Mouse (Mus musculus) hematopoietic stem cell, adult 5-6 weeks (primary cell): ENCODE results near the gene Syn1. TPM values are rescaled to one million over a fixed set of nuclear protein-coding genes. Genes with fewer than 3 reads are reported as not detected.

Experiments used
- ATAC-seq, 2 experiments: fragments of 125-278 bp in 1 of 2; replicated peaks in 1 of 2; 2 replicates each; pipeline ENCODE4 v1.8.0; 2016 to 2017; ENCODE audit warnings: inconsistent platforms in 2 of 2, mild to moderate bottlenecking in 2 of 2, moderate number of reproducible peaks in 2 of 2, low read depth in 1 of 2, moderate TSS enrichment in 1 of 2; ENCODE audit not compliant: low FRiP score in 2 of 2, poor library complexity in 2 of 2, severe bottlenecking in 2 of 2, insufficient read depth in 1 of 2, low TSS enrichment in 1 of 2
- total RNA-seq: library from RNA; stranded (forward); fragments of 172-1452, 232-1000 nt; gene quantifications from 2 replicates; pipeline ENCODE4 v1.2.3, GENCODE M21; 2017

The Syn1 gene
- total RNA-seq: not detected in 2 replicates

DNA sequence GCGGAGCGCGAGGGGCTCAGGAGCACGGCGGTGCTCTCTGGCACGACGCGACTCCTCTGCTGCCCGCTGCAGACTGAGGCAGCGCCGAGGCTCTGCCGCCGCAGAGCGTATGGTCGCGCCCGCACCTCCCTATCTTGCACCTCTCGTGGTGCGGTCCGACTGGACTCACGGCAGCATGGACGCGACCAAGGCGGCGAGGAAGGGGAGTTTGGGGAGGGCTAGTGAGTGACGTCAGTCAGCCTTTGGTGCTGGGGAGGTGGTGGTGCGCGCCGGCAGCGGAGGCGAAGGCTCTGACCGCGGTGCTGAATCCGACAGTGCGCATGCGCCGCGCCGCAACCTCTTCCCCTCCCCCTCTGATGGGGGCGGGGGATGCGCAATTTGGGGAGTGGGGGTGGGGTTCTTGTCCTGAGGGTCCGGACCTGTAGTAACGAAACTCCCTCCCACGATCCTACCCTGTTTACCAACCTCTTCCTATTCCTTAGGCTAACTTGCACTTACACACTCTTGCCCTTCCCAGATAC lies at the start of gene Syn1:
TSS of gene Syn1 (minus strand) at position 161 of the 521 bp plus-strand sequence.
- peak; percentile 89 to 99 for ATAC-seq

DNA sequence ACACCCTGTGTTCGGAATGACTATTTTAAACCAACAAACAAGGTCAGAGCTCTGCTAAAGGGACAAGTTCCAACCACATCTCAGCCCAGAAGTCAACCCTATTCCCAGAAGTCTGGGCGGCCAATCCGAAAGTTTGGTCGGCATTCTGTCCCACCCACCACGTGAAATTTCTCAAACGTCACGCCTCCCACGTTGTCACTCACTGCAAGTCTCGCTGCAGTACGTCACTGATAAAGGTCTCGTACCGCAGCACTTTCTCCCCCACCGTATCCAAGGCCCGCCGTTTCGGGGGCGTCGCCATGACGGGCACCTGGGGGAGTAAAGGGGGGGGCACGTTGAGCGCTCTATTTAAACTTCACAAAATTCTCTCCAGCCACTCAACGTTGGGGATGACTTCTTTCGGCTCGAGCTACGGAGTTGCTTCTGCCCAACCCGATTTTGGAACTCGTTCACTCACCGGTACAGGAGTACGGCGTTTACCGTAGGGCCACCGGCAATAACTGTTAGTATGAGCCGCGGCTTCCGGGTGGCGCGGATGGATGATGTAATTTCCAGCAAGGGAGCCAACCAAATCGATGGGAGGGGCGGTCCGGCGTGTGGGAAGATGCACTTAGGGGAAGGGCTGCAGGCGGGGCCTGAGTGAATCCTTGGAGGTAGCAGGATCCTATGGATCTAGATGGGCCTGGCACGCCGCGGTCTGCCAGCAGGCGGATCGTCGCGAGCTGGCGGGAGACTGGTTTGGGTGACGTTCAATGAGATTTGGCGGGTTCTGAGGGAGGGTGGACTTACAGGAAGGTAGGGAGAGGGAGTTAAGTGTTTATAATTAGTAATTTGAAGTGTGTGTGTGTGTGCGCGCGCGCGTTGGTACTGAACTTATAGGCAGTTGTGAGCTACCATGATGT lies 40.9 kb upstream of the Syn1 start, which contains the start of gene Uxt:
TSS of gene Uxt (minus strand) at position 541 of the 902 bp plus-strand sequence.
- ATAC-seq: peak; percentile 98

DNA sequence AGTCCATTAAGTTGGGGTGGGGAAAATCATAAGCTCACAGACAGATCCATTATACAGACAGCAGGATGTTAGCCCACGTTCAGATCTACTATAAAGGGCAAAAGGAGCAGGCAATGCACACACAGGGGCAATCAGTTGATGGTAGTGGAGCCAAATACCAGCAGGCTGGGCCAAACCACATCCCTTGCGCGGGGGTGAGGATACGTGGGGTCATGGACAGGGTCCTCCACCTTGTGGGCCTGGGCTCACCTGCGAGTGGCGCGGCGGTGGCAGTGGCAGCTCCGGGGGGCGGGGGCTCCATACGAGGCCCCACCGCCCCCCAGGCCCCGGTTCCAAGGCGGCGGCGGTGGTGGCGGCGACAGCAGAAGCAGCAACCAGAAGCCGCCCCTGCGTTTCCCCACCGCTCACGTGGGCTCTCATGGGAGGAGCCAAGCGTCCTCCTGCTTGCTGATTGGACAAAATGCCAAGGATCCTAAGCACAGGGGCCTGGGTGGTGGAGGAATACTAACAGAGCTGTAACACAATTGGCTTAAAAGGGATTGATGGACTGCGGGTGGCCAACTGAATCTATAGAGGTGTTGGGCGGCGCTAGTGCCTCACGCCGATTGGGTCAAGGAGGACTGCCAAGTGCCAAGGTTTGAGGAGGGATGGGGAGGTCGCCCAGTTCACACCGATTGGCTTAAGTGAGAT lies 29.5 kb upstream of the Syn1 start, which contains the start of gene Elk1:
TSS of gene Elk1 (minus strand) at position 418 of the 690 bp plus-strand sequence.
- ATAC-seq: peak; percentile 99

DNA sequence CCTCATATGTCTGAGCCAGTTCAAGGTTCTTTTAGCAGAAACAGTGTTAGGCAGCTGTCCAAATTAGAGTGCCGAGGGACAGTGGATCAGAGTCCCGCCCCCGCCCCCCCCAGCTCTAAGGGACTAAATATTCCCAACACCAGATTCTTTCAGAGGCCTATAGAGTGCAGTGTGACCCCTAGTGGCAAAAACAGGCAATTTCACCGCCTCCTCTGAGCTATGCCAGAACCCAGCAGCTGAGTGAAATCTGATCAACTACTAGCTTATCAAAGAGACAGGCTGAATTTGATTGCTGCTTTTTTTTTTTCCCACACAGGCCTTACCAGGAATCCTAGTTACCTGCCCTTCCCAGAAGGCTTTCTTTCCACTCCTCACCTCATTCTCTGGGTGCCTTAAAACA lies 25.3 kb upstream of the Syn1 start:
- no peak for ATAC-seq

DNA sequence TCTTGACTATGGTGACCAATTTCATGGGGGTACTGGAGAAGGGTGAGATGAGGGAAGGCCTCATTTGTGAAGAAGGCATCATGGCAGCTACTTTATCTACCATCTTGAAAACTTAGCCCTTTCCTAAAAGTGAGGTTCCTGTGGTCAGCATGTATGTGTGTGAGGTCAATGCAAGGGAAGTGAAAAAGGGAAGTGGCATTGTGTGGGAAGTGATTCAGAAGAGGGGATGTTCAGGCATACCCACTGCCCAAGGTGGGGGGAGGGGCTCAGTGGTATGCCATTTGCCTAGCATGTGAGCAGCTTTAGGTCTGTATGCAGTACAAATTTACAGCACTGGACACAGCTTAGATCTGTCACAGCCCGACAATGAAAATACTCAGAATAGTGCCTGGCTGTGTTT lies 11.2 kb upstream of the Syn1 start:
- ATAC-seq: peak; percentile 71 to 85

DNA sequence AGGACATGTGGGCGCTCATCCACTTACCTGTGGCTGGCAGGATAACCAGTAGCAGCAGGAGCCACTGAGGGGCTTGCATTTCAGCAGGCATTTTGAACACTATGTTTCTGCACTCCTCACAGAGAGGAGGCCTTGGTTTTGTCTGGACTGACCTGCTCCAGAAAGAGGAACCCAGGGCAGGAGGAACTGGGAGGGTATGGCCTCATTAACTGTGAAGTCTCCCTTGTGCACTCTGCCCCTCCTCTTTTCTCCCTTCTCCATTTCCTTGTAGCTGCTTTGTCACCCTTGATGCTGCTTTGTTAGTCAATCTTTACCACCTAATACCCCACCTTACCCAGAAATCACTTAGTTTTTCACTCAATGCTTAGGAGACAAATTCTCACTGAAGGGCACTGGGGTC lies 10.6 kb upstream of the Syn1 start, which contains the start of gene Cfp:
TSS of gene Cfp (minus strand) at position 192 of the 400 bp plus-strand sequence.
- peak; percentile 81 to 87 for ATAC-seq

DNA sequence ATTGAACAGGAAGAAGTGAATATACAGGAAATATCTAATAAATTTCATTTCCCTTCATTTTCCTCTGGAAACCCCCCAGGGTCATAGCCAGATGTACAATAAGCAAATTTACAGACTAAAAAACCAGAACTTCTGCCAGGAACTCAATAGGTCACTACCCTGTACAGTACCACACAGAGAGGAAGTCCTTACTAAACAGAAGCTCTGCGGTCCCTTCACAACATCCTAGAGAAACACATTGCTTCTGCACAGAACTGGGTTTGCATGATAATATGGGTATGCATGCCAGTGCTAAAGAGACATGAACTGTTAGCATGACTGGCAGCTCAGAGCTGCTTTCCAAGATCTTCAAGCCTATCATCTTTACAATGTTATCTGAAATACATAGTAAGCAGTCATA lies 9.1 kb upstream of the Syn1 start:
- peak; percentile 50 to 59 for ATAC-seq

DNA sequence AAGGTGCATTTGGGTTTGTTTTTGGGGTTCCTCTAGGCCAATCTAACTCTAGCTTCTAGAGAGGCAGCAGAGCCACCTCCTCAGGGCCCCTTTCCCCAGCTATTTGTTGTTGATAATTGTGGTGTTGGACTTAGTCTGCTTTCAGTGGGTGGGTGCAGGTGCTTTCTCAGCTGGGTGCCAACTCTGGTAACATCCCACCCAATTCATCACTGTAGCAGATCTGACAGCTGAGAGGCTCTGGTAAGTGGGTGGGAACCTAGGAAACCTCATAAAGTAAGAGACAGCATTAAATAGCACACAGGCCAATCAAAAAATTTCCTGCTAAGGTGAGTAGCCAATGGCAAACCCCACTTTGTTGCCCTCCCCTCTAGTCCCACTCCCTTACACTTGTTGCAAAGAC lies 4.2 kb upstream of the Syn1 start:
- ATAC-seq: no peak

DNA sequence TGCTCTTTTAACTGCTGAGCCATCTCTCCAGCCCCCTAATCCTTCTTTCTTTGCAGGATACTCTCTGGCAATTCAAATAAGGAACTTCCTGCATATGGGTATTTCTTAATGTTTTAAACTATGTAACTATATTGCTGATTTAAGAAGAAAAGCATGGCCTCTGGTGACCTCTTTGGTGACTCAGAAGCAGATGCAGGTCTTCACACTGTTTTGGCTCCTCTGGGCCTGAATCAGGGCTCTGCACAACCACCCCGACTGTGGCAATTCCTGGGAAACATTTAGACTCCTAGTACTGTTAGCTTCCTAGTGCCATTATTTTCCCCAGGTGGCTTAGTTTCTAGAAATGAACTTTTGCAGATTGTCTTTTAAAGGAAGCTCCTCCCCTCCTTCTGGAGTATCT lies 2.7 kb upstream of the Syn1 start:
- no peak for ATAC-seq

DNA sequence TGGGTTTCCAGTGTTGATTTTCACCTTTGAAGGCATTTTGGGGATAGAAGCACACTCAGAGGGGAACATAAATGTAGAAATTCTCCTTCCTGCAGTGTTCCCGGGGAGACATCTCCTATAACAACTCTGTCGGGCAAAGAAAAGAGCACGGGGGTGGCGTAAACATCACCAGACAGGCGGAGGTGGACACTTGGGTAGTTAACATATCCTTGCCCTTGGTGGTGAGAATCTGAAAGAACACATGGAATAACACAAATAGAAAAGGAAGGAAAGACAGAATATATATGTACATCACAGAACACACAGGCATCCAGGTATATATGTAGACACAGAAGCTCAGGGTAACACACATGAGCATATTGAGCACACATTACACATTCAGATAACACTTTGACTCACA lies 562 bp upstream of the Syn1 start:
- ATAC-seq: no peak

DNA sequence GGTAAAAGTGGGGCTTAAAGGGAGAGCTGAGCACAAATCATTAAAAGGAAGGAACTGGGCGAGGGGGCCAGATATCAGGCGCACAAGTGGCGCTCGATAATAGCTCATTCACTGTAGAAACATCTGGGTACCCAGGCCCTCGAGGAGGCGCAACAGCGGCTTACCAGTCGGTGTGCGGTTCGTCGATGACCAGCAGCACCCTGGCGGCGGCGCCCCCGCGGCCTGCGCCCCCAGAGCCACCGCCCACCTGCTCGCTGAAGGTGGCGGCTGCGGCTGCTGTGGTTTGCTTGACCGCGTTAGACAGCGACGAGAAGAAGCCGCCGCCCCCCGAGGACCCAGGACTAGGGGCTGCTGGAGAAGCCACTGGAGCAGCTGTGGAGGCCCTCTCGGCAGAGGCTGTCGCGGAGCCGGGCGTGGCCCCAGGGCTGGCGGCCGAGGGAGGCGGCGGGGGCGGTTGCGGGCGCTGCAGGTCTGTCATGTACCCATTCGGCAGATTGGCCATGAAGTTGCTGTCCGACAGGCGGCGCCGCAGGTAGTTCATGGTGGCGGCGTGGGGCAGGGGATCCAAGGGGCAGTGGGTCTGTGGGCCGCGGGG lies 458 bp downstream of the Syn1 start:
- ATAC-seq: no peak

DNA sequence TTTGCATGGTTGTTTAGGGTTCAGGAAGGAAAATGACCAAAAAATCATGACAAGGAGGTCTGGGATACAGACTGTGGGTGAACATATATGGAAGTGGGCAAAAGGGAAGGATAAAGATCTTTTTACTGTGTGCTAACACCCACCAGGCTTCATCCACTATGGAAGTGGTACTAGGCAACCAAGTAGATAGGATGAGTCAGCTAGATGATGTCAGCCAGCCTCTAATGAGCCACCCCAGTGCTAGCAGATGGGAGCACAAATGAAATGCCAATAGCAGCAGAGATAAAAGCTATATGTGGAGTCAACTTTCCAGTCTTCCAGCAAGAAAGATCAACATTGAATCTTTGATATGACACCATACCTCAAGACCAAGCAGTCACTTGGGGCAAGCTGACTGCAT lies 5.7 kb downstream of the Syn1 start:
- no peak for ATAC-seq

DNA sequence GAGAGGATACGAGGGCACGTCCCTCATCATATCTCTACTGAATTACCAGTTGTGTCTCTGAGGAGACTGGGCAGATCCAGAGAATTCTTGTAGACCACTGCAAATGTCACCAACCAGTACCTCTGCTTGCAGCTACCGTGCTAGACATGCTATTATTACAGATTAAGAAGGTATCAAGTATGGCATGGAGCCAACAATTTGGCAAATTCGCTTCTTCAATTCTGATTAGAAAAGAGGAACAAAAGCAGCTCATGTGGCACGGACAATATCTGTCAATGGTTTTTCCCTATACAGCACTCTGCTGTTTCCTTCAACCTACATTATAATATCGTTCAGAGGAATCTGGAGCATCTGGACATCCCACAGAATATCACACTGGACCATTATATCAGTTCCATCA lies 7.1 kb downstream of the Syn1 start:
- no peak for ATAC-seq

DNA sequence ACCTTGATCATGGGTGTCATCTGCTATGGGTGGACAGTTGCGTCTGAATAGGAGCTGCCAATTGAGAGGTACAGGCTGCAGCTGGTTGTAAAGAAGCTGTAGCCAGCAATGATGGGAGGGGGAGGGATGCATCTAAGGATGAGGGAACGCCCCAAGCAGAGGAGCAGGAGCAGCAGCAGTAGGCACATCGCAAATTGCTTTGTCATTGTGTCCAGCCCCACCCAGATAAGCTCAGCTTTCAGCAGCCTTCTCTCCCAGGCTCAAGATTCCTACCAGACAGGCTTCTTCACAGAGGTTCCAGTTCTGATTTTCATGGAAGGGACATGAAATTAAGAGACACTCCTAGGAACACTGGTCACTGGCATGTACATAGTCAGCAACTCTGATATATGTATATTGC lies 10.7 kb downstream of the Syn1 start:
- ATAC-seq: no peak

DNA sequence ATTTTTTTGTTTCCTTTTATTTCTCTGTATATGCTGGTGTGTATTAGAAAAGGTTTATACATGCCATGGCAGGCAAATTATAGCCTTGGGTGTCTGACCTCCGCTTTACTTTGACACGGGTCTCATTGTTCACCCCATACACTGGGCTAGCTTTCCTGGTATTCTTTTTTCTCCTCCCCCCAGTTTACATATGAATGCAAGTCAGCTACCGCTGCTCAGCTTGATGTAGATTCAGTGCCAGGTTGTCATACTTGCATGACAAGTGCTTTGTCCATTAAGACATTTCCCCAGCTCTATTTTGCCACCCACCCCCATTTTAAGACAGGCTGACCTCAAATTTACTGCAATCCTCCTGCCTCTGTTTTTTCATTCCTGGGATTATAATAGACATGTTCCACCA lies 45.6 kb downstream of the Syn1 start:
- ATAC-seq: no peak

DNA sequence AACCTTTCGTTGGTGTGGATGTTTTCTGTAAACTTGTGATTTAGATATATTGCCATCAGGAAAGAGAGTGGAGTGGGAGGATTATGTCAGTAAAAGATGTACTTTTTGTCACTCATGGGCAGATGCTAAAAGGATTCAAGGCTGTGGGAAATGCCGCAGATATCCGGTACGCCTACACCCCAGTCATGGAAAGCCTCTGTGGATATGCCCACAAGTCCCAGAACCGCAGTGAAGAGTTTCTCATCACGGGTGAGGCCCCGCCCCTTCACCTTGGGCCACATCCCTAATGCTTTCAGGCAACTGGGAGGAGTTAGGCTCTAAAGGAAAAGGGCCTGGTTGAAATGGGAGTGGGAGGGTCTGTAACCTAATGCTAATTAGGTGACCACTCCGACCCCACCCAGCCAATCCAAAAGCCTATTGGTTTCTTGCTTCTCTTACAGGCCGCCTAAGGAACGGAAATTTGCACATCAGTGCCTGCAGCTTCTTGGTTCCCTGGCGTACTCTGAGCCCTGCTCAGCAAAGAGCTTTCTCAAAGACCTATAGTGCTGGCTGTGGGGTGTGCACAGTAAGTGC lies 47.8 kb downstream of the Syn1 start:
- no peak for ATAC-seq

DNA sequence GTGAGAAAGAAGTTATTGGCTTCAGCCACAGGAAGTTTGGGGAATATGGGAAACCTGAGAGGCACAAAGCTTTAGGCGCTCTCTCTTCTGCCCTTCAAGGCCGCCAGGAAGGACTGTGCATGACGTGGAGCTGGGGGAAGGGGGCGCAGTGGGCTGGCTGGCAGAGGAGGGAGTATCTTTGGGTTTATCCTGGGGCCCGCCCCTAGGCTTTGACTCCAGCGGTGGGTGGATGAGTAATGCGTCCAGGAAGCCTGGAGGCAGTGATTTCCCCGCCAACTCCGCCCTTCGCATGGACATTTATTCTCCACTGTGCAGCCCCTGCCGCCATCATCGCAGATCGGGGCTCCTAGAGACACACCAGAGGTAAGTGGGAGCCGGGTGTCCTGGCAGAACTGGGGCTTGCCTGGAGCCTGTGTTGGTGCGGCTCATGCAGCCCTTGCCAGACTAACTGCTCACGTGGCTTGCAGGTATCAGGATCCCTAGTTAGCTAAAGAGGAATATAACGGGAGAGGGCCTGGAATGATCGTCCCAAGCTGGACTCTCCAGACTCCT lies 50.8 kb downstream of the Syn1 start, which contains the start of gene Timp1:
TSS of gene Timp1 (plus strand) at position 205 of the 552 bp plus-strand sequence.
- 0 out of 4 replicates have a peak, but pooled peaks of 1 of the 2 experiments have one; percentile 42 for ATAC-seq
